Mouse (Mus musculus): ENCODE measurements at regions not wholly inside any gene's neighbourhood (a gene's known extent, or its start where the extent isn't known, plus 50 kb on each side); places are given as distances from the start of the nearest gene placed in this dataset.

GRCm38 (mm10) chr3:140034101-140034500, 828.6 kb downstream of the Stpg2 start:
- H3K36me3 ChIP-seq, result no peaks in the 10 kb centered on the region
- no peaks in the 10 kb centered on the region for H3K27me3 ChIP-seq (ENCODE audit: insufficient read depth, poor library complexity, severe bottlenecking)
- no peak overlapping the region for H3K27ac ChIP-seq
- WGBS, result 71% methylated on average over 3 of the region's 3 CpGs
- H3K4me1 ChIP-seq, result no peaks in the 10 kb centered on the region
- H3K9me3 ChIP-seq, result no peaks in the 10 kb centered on the region
- H3K4me3 ChIP-seq, result no peak overlapping the region
- DNase-seq (ENCODE audit: low spot score), result no peak

DNA sequence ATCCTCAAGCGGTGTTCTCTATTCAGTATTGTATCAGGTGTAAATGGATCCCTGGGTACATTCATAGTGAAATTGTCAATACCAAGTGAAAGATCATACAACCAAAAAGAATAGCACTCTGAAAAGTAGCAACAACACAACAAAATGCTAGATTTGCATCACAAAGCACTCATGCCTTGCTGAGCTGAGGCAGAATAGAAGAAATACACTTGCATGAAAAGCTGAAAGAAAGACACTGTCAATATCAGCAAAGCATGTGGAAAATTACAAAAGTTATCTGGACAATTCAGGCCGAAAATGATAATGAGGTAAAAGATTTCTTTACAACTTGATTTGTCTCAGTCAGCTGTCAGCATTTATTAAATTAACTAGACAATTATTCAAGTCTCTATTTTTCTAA, 829.6 kb downstream of the Stpg2 start:
- Histone ChIP-seq H3K4me1 (no peaks in the 10 kb centered on the region), H3K27ac (no peak overlapping the region), H3K4me3 (no peak overlapping the region), H3K36me3 (no peaks in the 10 kb centered on the region), H3K9me3 (no peaks in the 10 kb centered on the region), H3K27me3 (ENCODE audit: insufficient read depth, poor library complexity, severe bottlenecking) (no peaks in the 10 kb centered on the region)
- no peak for DNase-seq (ENCODE audit: low spot score)
- WGBS, result 83% methylated on average over 2 of the region's 2 CpGs

- no peaks in the 10 kb centered on the region for H3K36me3 ChIP-seq
- H3K9me3 ChIP-seq, result no peaks in the 10 kb centered on the region
- H3K27me3 ChIP-seq (ENCODE audit: insufficient read depth, poor library complexity, severe bottlenecking), result no peaks in the 10 kb centered on the region
- no peak for DNase-seq (ENCODE audit: low spot score)
- no peak overlapping the region for H3K4me3 ChIP-seq
- H3K4me1 ChIP-seq, result no peaks in the 10 kb centered on the region
- H3K27ac ChIP-seq, result no peak overlapping the region
These were observed 839.4 kb downstream of the Stpg2 start for GRCm38 (mm10) chr3:140044898-140045297.

DNA sequence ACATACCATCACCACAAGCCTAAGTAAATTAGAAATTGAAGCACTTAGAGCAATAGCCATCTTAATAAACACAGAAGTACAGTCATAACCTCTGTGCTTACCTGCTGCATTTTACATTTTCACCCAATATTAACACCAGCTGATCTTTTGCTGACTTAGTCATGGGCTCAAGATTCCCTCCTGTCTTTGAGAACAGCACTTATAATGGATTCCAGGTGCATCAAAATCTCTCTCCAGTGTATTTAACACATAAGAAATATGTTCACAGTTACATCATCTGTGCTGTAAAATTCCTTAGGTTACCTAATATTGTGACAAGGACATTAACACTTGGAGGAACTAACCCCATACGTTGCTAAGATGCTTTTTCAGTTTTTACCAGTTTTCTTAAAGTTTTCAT, 849.1 kb downstream of the Stpg2 start:
- H3K27me3 ChIP-seq (ENCODE audit: insufficient read depth, poor library complexity, severe bottlenecking), result no peaks in the 10 kb centered on the region
- H3K27ac ChIP-seq, result no peak overlapping the region
- H3K9me3 ChIP-seq, result no peaks in the 10 kb centered on the region
- no peaks in the 10 kb centered on the region for H3K4me1 ChIP-seq
- DNase-seq (ENCODE audit: low spot score), result no peak
- no peaks in the 10 kb centered on the region for H3K36me3 ChIP-seq
- WGBS, result 57% methylated on average over 1 of the region's 1 CpGs
- H3K4me3 ChIP-seq, result no peak overlapping the region

DNA sequence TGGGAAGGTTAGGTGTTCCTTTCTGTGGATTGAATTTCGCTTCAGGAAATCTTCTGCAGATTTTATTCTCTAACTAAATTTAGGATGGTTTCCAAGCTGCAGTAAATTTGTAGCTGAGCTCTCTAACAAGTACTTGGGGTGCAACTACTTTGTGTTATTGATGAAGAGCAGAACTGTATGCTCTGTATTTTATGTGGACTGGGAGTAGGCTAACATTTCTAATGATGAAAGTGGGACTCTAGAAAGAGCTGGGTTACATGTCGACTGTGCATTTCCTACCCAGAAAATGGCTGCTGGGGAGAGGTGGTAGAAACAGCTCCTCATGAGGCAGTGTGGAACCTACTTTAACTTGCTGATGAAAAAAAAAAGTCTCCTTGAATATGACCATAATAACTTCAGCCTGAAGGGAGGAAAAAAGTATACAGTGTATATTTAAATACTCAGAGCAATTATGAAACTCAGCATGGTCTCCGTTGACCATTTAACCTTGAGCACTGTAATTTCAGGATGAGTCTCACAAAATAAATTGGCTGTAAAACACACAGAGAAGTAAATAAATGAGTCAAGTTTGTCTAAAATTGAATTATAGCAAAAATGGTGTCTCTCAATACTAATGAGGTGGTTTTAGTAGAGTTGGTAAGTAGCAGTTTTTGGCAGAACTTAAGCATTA, 852.6 kb downstream of the Stpg2 start:
- H3K36me3 ChIP-seq, result no peaks in the 10 kb centered on the region
- H3K4me3 ChIP-seq, result no peak overlapping the region
- H3K9me3 ChIP-seq, result no peaks in the 10 kb centered on the region
- WGBS, result 73% methylated on average over 3 of the region's 3 CpGs
- H3K27ac ChIP-seq, result no peak overlapping the region
- H3K4me1 ChIP-seq, result no peaks in the 10 kb centered on the region
- no peak for DNase-seq (ENCODE audit: low spot score)
- H3K27me3 ChIP-seq (ENCODE audit: insufficient read depth, poor library complexity, severe bottlenecking), result no peaks in the 10 kb centered on the region

- no peaks in the 10 kb centered on the region for H3K9me3 ChIP-seq
- no peaks in the 10 kb centered on the region for H3K36me3 ChIP-seq
- DNase-seq (ENCODE audit: low spot score), result no peak
- WGBS, result 72% methylated on average over 3 of the region's 3 CpGs
- H3K27ac ChIP-seq, result no peak overlapping the region
- no peaks in the 10 kb centered on the region for H3K4me1 ChIP-seq
- no peaks in the 10 kb centered on the region for H3K27me3 ChIP-seq (ENCODE audit: insufficient read depth, poor library complexity, severe bottlenecking)
- no peak overlapping the region for H3K4me3 ChIP-seq
These were observed 853.6 kb downstream of the Stpg2 start for GRCm38 (mm10) chr3:140059102-140059501.

DNA sequence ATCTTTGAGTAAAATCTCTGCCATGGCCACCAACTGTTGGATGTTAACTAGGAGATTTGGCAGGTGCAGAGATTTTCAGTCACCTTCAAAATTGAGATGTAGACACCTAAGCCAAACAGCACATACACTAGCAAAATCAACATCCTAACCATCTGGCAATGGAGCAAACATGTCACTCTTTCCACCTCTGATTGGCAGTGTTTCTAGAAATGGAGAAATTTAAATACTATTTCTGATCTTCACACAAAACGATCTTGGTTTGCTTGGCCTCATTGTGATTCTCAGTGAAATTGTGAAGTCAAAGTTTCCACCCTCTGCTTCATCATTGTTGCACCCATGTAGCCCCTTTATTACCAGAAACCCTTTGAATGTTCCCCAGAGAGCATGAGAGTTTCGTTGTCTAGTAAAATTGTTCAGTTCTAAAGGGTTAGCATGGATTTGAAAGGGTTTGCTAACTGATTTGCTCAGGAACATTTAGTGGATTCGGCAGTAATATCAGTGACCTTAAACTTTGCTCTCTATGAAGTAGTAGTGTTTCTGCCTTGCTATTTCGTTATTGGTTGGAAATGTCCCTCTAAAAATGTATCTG, 854.1 kb downstream of the Stpg2 start:
- Histone ChIP-seq H3K4me3 (no peak overlapping the region), H3K27ac (no peak overlapping the region), H3K4me1 (no peaks in the 10 kb centered on the region), H3K36me3 (no peaks in the 10 kb centered on the region), H3K9me3 (no peaks in the 10 kb centered on the region), H3K27me3 (ENCODE audit: insufficient read depth, poor library complexity, severe bottlenecking) (no peaks in the 10 kb centered on the region)
- DNase-seq (ENCODE audit: low spot score), result no peak
- WGBS, result 78% methylated on average over 4 of the region's 4 CpGs

DNA sequence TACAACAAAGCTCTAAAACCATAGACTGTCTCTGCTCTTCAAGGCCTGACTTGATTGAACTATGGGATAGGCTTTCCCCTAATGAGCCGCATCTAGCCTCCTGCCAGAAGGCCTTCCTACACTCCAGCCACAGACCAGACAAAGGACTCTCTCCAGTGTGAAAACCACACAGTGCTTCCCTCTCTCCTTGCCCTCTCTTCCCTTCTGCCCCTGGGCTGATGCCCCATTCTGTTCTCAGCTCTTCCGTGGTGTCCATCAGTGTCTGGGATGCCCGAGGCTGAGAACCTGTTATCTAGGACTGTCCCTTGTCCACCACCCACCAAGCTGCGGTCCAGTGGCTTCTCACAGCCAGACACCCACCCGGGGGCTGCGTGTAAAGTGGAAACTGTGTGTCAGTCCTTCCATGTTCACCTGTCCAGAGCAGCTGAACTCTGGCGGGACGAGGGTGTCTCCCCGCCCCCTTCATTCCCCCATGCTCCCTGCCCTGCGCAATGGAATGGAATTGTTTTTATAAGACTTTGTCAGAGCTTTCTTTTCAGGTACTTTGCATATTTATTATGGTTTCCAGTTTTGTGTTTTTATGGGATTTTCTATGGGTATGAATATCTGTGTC, 856.4 kb downstream of the Stpg2 start:
- Histone ChIP-seq H3K4me3 (no peak overlapping the region), H3K27me3 (ENCODE audit: insufficient read depth, poor library complexity, severe bottlenecking) (no peaks in the 10 kb centered on the region), H3K9me3 (no peaks in the 10 kb centered on the region), H3K27ac (no peak overlapping the region), H3K4me1 (no peaks in the 10 kb centered on the region), H3K36me3 (no peaks in the 10 kb centered on the region)
- 87% methylated on average over 10 of the region's 10 CpGs for WGBS
- DNase-seq (ENCODE audit: low spot score), result no peak

DNA sequence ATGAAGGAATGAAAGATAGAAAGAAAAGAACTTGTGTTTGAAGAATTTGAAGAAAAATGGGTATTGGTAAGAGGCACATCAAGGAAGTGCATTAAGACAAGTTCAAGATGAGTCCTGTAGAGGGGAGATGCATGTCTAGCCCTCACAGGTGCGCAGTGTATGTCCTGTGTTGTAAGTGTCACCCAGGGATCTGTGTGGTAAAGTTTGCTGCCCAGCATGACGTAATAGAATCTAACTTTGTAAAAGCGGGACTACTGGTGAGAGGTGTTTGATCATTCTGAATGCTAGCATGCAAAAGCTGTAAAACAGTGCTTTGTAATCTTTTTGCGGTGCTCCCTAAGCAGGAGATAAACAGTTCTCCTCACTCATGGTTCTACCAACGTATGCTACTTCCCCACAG, 857.4 kb downstream of the Stpg2 start:
- Histone ChIP-seq H3K27ac (no peak overlapping the region), H3K4me1 (no peaks in the 10 kb centered on the region), H3K27me3 (ENCODE audit: insufficient read depth, poor library complexity, severe bottlenecking) (no peaks in the 10 kb centered on the region), H3K36me3 (no peaks in the 10 kb centered on the region), H3K4me3 (no peak overlapping the region), H3K9me3 (no peaks in the 10 kb centered on the region)
- WGBS, result 80% methylated on average over 5 of the region's 5 CpGs
- DNase-seq (ENCODE audit: low spot score), result no peak

DNA sequence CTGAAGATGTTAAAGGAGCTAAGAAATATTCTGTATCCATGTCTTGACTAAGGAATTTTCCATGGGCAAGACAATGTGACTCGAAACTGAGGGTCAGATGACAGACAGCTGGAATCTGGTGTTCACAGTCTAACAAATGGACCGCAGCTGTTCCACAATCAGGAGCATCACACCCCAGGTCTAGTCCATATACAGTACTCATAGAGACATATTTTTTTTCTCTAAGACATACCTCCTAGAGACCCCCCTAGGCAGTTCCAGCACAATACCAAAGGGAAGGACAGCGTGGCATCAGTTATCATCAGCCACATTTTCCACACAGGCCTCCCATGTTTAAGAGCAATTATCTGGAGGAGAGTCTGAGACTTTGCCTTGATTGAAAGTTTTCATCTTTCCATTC, 878.8 kb downstream of the Stpg2 start:
- Histone ChIP-seq H3K36me3 (no peaks in the 10 kb centered on the region), H3K27me3 (ENCODE audit: insufficient read depth, poor library complexity, severe bottlenecking) (no peaks in the 10 kb centered on the region), H3K9me3 (no peaks in the 10 kb centered on the region), H3K27ac (no peak overlapping the region), H3K4me3 (no peak overlapping the region), H3K4me1 (no peaks in the 10 kb centered on the region)
- no peak for DNase-seq (ENCODE audit: low spot score)
- WGBS, result 81% methylated on average over 3 of the region's 3 CpGs

- no peaks in the 10 kb centered on the region for H3K4me1 ChIP-seq
- H3K27me3 ChIP-seq (ENCODE audit: insufficient read depth, poor library complexity, severe bottlenecking), result no peaks in the 10 kb centered on the region
- no peaks in the 10 kb centered on the region for H3K36me3 ChIP-seq
- no peak overlapping the region for H3K27ac ChIP-seq
- WGBS, result 82% methylated on average over 3 of the region's 3 CpGs
- no peak for DNase-seq (ENCODE audit: low spot score)
- no peak overlapping the region for H3K4me3 ChIP-seq
- H3K9me3 ChIP-seq, result no peaks in the 10 kb centered on the region
These were observed 879.9 kb downstream of the Stpg2 start for GRCm38 (mm10) chr3:140085385-140085784.

DNA sequence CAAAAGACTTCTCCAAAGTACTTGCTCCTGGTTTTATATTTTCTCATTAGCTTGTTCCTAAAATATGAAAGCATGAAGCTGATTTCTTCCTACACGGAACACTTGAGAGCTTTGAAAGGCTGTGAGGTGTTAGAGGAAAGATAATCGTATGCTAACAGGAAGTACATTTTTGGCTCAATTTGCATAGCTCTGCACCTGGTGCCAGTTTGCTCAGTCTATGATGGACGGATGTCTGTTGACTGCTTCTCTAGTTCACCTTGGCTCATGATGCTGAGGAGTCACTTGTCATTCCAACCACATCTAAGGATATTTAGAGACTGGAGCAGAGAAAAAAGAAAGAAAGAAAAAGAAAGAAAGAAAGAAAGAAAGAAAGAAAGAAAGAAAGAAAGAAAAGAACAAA, 882.5 kb downstream of the Stpg2 start:
- Histone ChIP-seq H3K27ac (no peak overlapping the region), H3K9me3 (no peaks in the 10 kb centered on the region), H3K36me3 (no peaks in the 10 kb centered on the region), H3K4me1 (no peaks in the 10 kb centered on the region), H3K4me3 (no peak overlapping the region), H3K27me3 (ENCODE audit: insufficient read depth, poor library complexity, severe bottlenecking) (no peaks in the 10 kb centered on the region)
- no peak for DNase-seq (ENCODE audit: low spot score)
- 77% methylated on average over 3 of the region's 3 CpGs for WGBS

DNA sequence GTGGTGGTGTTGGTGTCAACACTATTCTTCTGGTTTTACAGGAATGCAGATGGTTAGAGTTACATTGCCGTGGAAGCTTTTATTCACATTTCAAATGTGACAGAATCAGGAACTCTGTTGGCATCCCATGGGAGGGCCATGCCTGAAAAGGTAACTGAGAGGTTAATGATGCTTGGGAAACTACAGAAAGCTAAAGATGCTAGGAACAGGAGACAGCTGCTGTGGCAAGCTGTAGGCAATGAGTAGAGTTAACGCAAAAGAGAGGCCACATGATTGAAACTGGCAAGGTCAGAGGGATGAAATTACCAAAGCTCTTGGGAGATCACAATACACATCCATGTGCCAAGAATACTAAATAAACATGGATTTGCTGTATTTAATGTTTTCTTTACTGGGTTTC, 886.4 kb downstream of the Stpg2 start:
- H3K27me3 ChIP-seq (ENCODE audit: insufficient read depth, poor library complexity, severe bottlenecking), result no peaks in the 10 kb centered on the region
- H3K9me3 ChIP-seq, result no peaks in the 10 kb centered on the region
- no peak overlapping the region for H3K27ac ChIP-seq
- DNase-seq (ENCODE audit: low spot score), result no peak
- no peaks in the 10 kb centered on the region for H3K36me3 ChIP-seq
- WGBS, result 73% methylated on average over 2 of the region's 2 CpGs
- H3K4me1 ChIP-seq, result no peaks in the 10 kb centered on the region
- no peak overlapping the region for H3K4me3 ChIP-seq

Measured in heart, embryonic 10.5 days (tissue).